Mouse (Mus musculus) lung, postnatal 4 days (tissue): ENCODE measurements around the gene Zscan4f.
"Not testable (repeated sequence)": the region's sequence is repeated elsewhere in the genome, so short reads cannot be mapped to it uniquely, and the experiment has no call there.

ENCODE experiments used
- DNase-seq, 2 experiments: peaks; one replicate each; pipeline ENCODE4 v3.0.0; 2021

The Zscan4f gene

DNA sequence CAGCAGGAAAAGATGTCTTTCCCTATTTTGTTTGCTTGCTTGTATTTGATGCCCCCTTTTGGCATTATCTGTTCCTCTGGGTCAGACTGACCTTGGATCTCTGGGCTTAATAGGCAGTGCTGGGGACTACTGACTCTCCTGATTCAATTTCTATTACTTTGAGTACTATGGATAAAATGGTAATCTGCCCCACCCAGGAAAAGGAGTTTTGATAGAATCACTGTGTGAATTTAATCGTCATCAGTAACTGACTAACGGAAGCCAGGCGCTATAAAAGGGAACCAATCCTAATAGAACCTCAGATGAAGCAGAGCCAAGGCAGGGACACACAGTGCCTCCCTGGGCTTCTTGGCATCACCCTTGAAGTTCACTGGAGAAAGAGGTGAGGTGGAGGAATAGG lies at the start of gene Zscan4f:
Gene Zscan4f (plus strand): TSS at position 301 of the 400 bp plus-strand sequence.
- not testable (repeated sequence) for DNase-seq

- DNase-seq = not testable (repeated sequence)
Measured at GRCm38 (mm10) chr7:11384641-11385040, 13.1 kb upstream of the Zscan4f start.
